Mouse (Mus musculus): ENCODE measurements at regions not wholly inside any gene's neighbourhood (a gene's known extent, or its start where the extent isn't known, plus 50 kb on each side); places are given as distances from the start of the nearest gene placed in this dataset.

GRCm38 (mm10) chr16:30735969-30736368, 136.4 kb downstream of the Fam43a start:
- Histone ChIP-seq H3K27me3 (ENCODE audit: control insufficient read depth, insufficient read depth, insufficient read length) (no peaks in the 10 kb centered on the region), H3K79me3 (ENCODE audit: low read depth) (no peaks in the 10 kb centered on the region), H3K79me2 (ENCODE audit: control insufficient read depth, insufficient read depth) (no peaks in the 10 kb centered on the region), H3K36me3 (ENCODE audit: control insufficient read depth, insufficient read depth) (no peaks in the 10 kb centered on the region), H3ac (ENCODE audit: control insufficient read depth, insufficient read length, low read depth) (no peak overlapping the region), H3K4me3 (ENCODE audit: insufficient read depth, poor library complexity, severe bottlenecking) (no peak overlapping the region)
- TF ChIP-seq MYOG (IDR thresholded peaks at IDR 0.05; ENCODE audit: control insufficient read depth, extremely low read depth, insufficient read length) (no peak), CTCF (IDR thresholded peaks at IDR 0.05; ENCODE audit: control insufficient read depth, insufficient read depth, insufficient read length) (no peak), MAX (IDR thresholded peaks at IDR 0.05) (no peak), USF1 (IDR thresholded peaks at IDR 0.05; ENCODE audit: low read depth) (no peak), MYOD1 (IDR thresholded peaks at IDR 0.05; ENCODE audit: control insufficient read depth, insufficient read length, low read depth) (no peak), FOSL1 (IDR thresholded peaks at IDR 0.05; ENCODE audit: insufficient read depth, low read length, poor library complexity, severe bottlenecking) (no peak), CEBPB (IDR thresholded peaks at IDR 0.05; ENCODE audit: low read depth) (no peak)

- Histone ChIP-seq H3K4me3 (ENCODE audit: insufficient read depth, poor library complexity, severe bottlenecking) (no peak overlapping the region), H3K79me3 (ENCODE audit: low read depth) (no peaks in the 10 kb centered on the region), H3K27me3 (ENCODE audit: control insufficient read depth, insufficient read depth, insufficient read length) (no peaks in the 10 kb centered on the region), H3ac (ENCODE audit: control insufficient read depth, insufficient read length, low read depth) (no peak overlapping the region), H3K79me2 (ENCODE audit: control insufficient read depth, insufficient read depth) (no peaks in the 10 kb centered on the region), H3K36me3 (ENCODE audit: control insufficient read depth, insufficient read depth) (no peaks in the 10 kb centered on the region)
- TF ChIP-seq CEBPB (IDR thresholded peaks at IDR 0.05; ENCODE audit: low read depth) (no peak), FOSL1 (IDR thresholded peaks at IDR 0.05; ENCODE audit: insufficient read depth, low read length, poor library complexity, severe bottlenecking) (no peak)
Observed at GRCm38 (mm10) chr16:30736662-30737326, 137.3 kb downstream of the Fam43a start.

GRCm38 (mm10) chr16:30737524-30737923, 138.0 kb downstream of the Fam43a start:
- TF ChIP-seq CEBPB (IDR thresholded peaks at IDR 0.05; ENCODE audit: low read depth) (no peak), USF1 (IDR thresholded peaks at IDR 0.05; ENCODE audit: low read depth) (no peak), MYOD1 (IDR thresholded peaks at IDR 0.05; ENCODE audit: control insufficient read depth, insufficient read length, low read depth) (no peak), FOSL1 (IDR thresholded peaks at IDR 0.05; ENCODE audit: insufficient read depth, low read length, poor library complexity, severe bottlenecking) (no peak), MAX (IDR thresholded peaks at IDR 0.05) (no peak), MYOG (IDR thresholded peaks at IDR 0.05; ENCODE audit: control insufficient read depth, extremely low read depth, insufficient read length) (no peak), CTCF (IDR thresholded peaks at IDR 0.05; ENCODE audit: control insufficient read depth, insufficient read depth, insufficient read length) (no peak)
- Histone ChIP-seq H3K36me3 (ENCODE audit: control insufficient read depth, insufficient read depth) (no peaks in the 10 kb centered on the region), H3K27me3 (ENCODE audit: control insufficient read depth, insufficient read depth, insufficient read length) (no peaks in the 10 kb centered on the region), H3K79me2 (ENCODE audit: control insufficient read depth, insufficient read depth) (no peaks in the 10 kb centered on the region), H3K4me3 (ENCODE audit: insufficient read depth, poor library complexity, severe bottlenecking) (no peak overlapping the region), H3K79me3 (ENCODE audit: low read depth) (no peaks in the 10 kb centered on the region), H3ac (ENCODE audit: control insufficient read depth, insufficient read length, low read depth) (no peak overlapping the region)

- Histone ChIP-seq H3K79me3 (ENCODE audit: low read depth) (no peaks in the 10 kb centered on the region), H3K36me3 (ENCODE audit: control insufficient read depth, insufficient read depth) (no peaks in the 10 kb centered on the region), H3K79me2 (ENCODE audit: control insufficient read depth, insufficient read depth) (no peaks in the 10 kb centered on the region), H3ac (ENCODE audit: control insufficient read depth, insufficient read length, low read depth) (no peak overlapping the region), H3K4me3 (ENCODE audit: insufficient read depth, poor library complexity, severe bottlenecking) (no peak overlapping the region), H3K27me3 (ENCODE audit: control insufficient read depth, insufficient read depth, insufficient read length) (no peaks in the 10 kb centered on the region)
- TF ChIP-seq FOSL1 (IDR thresholded peaks at IDR 0.05; ENCODE audit: insufficient read depth, low read length, poor library complexity, severe bottlenecking) (no peak), USF1 (IDR thresholded peaks at IDR 0.05; ENCODE audit: low read depth) (no peak), MYOG (IDR thresholded peaks at IDR 0.05; ENCODE audit: control insufficient read depth, extremely low read depth, insufficient read length) (no peak), CTCF (IDR thresholded peaks at IDR 0.05; ENCODE audit: control insufficient read depth, insufficient read depth, insufficient read length) (no peak), MAX (IDR thresholded peaks at IDR 0.05) (no peak), MYOD1 (IDR thresholded peaks at IDR 0.05; ENCODE audit: control insufficient read depth, insufficient read length, low read depth) (no peak), CEBPB (IDR thresholded peaks at IDR 0.05; ENCODE audit: low read depth) (no peak)
Observed at GRCm38 (mm10) chr16:30739651-30740050, 140.1 kb downstream of the Fam43a start.

- H3K27me3 ChIP-seq (ENCODE audit: control insufficient read depth, insufficient read depth, insufficient read length): no peaks in the 10 kb centered on the region
- H3K79me3 ChIP-seq (ENCODE audit: low read depth): no peaks in the 10 kb centered on the region
- H3K79me2 ChIP-seq (ENCODE audit: control insufficient read depth, insufficient read depth): no peaks in the 10 kb centered on the region
- H3K4me3 ChIP-seq (ENCODE audit: insufficient read depth, poor library complexity, severe bottlenecking): no peak overlapping the region
- TF ChIP-seq MAX (IDR thresholded peaks at IDR 0.05): no peak
- no peak for TF ChIP-seq CTCF (IDR thresholded peaks at IDR 0.05; ENCODE audit: control insufficient read depth, insufficient read depth, insufficient read length)
- TF ChIP-seq USF1 (IDR thresholded peaks at IDR 0.05; ENCODE audit: low read depth): no peak
- no peak for TF ChIP-seq MYOG (IDR thresholded peaks at IDR 0.05; ENCODE audit: control insufficient read depth, extremely low read depth, insufficient read length)
- TF ChIP-seq FOSL1 (IDR thresholded peaks at IDR 0.05; ENCODE audit: insufficient read depth, low read length, poor library complexity, severe bottlenecking): no peak
- no peak for TF ChIP-seq MYOD1 (IDR thresholded peaks at IDR 0.05; ENCODE audit: control insufficient read depth, insufficient read length, low read depth)
- no peak for TF ChIP-seq CEBPB (IDR thresholded peaks at IDR 0.05; ENCODE audit: low read depth)
- H3ac ChIP-seq (ENCODE audit: control insufficient read depth, insufficient read length, low read depth): no peak overlapping the region
- H3K36me3 ChIP-seq (ENCODE audit: control insufficient read depth, insufficient read depth): no peaks in the 10 kb centered on the region
Observed at GRCm38 (mm10) chr16:30741192-30741591, 141.7 kb downstream of the Fam43a start.

- no peak overlapping the region for H3ac ChIP-seq (ENCODE audit: control insufficient read depth, insufficient read length, low read depth)
- H3K79me2 ChIP-seq (ENCODE audit: control insufficient read depth, insufficient read depth): no peaks in the 10 kb centered on the region
- H3K36me3 ChIP-seq (ENCODE audit: control insufficient read depth, insufficient read depth): no peaks in the 10 kb centered on the region
- H3K4me3 ChIP-seq (ENCODE audit: insufficient read depth, poor library complexity, severe bottlenecking): no peak overlapping the region
- TF ChIP-seq MYOG (IDR thresholded peaks at IDR 0.05; ENCODE audit: control insufficient read depth, extremely low read depth, insufficient read length) (no peak), MAX (IDR thresholded peaks at IDR 0.05) (no peak), FOSL1 (IDR thresholded peaks at IDR 0.05; ENCODE audit: insufficient read depth, low read length, poor library complexity, severe bottlenecking) (no peak), MYOD1 (IDR thresholded peaks at IDR 0.05; ENCODE audit: control insufficient read depth, insufficient read length, low read depth) (no peak), CTCF (IDR thresholded peaks at IDR 0.05; ENCODE audit: control insufficient read depth, insufficient read depth, insufficient read length) (no peak), USF1 (IDR thresholded peaks at IDR 0.05; ENCODE audit: low read depth) (no peak), CEBPB (IDR thresholded peaks at IDR 0.05; ENCODE audit: low read depth) (no peak)
- H3K79me3 ChIP-seq (ENCODE audit: low read depth): no peaks in the 10 kb centered on the region
- peaks cover 3% of the 10 kb centered on the region for H3K27me3 ChIP-seq (ENCODE audit: control insufficient read depth, insufficient read depth, insufficient read length)
Observed at GRCm38 (mm10) chr16:30742474-30742873, 143.0 kb downstream of the Fam43a start.

Data from C2C12 (cell line).